Mouse (Mus musculus) retina, postnatal 1 day (tissue): ENCODE results near the gene Rab7.
"Not testable (repeated sequence)": the region's sequence is repeated elsewhere in the genome, so short reads cannot be mapped to it uniquely, and the experiment has no call there.

Experiments
- DNase-seq: peaks from one replicate; pipeline ENCODE4 v3.0.0-alpha.2; 2012

The Rab7 gene

GRCm38 (mm10) chr6:88053228-88054080 lies 8.4 kb upstream of the Rab7 start:
- no peak for DNase-seq

GRCm38 (mm10) chr6:88051206-88051605 lies 6.1 kb upstream of the Rab7 start:
- no peak for DNase-seq

GRCm38 (mm10) chr6:88049008-88049407 lies 3.9 kb upstream of the Rab7 start:
- DNase-seq: no peak

GRCm38 (mm10) chr6:88047853-88048252 lies 2.8 kb upstream of the Rab7 start:
- DNase-seq: no peak

DNA sequence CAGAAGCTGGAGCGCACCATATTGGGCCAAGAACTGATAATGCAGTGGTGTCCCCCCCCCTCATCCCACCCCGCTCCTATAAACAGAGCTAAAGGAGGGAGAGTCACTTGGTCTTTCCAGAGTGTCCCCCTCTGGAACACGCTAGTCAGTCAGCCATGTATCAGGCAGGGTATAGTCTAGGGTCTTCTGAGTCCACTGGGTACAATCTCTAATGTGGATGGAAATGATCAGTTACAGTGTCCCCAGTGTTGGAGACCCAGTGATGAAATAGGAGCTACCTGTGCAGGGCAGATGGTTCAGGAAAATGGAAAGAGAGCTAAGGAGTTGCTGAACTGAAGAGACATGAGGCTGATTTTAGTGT lies 316 bp upstream of the Rab7 start:
- no peak for DNase-seq

- DNase-seq: no peak
These were observed 865 bp downstream of the Rab7 start for GRCm38 (mm10) chr6:88044234-88044576.

GRCm38 (mm10) chr6:88042336-88042735 lies 2.7 kb downstream of the Rab7 start:
- DNase-seq: no peak

DNA sequence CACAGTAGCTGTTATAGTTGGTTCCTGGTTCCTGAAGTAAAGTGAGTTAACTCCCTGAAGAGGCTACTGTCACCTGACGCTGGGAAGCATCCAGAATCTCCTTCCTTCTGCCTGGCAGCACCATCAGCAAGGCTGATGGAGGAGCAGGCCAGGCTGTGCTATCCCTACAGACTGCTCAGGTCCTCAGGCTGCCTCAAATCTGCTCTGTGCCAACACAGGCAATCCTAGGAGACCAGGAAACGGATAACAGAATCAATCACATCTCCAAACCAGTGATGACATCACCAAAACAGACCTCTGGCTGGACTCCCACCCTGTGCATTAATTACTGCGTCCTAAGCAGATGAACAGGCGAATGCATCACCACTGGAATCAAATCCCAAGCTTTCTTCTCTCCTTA lies 3.8 kb downstream of the Rab7 start:
- no peak for DNase-seq

DNA sequence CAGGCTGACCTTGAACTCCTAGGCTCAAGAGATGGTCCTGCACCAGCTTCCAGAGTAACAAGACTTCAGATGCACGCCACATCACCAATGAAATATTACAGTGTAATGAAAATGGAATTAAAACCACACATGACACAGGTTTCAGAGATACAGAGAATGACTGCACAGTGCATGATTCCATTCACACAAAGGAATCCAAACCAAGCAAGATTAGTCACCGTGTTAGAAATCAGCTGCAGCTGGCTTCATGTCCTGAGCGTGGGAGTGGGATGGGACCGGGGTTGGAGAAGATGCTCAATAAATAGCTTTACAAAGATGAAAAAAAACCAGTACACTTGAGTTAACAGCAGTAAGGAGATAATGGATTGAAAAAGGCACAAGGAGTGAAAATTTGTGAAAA lies 5.6 kb downstream of the Rab7 start:
- no peak for DNase-seq

DNA sequence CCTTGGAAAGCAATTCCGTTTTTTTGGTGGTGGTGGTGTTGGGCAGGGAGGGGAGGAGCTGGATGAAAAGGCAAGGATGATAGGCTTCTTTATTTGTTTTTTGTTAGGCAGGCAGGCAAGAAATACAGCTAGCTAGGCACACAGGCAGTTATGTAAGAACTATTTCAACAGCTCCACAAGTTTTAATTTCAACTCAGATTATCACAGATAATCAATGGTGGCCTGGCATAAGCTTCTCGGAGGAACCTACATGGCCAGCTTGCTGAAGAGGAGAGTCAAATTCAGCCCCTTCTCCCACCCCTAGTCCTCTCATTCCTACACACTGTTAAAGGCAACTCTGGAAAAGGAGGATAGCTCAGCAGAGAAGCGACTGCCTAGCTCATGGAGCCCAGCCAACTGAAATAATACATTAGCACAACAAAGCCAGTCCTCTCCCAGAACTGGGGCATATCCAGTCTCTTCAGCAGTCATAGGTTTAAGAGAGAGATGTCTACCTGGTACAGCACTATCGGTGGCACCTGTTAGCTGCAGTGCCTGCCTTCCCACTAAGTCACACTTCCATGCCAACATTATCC lies 7.5 kb downstream of the Rab7 start:
- no peak for DNase-seq

- DNase-seq: no peak
These were observed 11.6 kb downstream of the Rab7 start for GRCm38 (mm10) chr6:88033504-88033903.

- no peak for DNase-seq
These were observed 14.6 kb downstream of the Rab7 start for GRCm38 (mm10) chr6:88030432-88030831.

- no peak for DNase-seq
These were observed 17.7 kb downstream of the Rab7 start for GRCm38 (mm10) chr6:88027390-88027789.

DNA sequence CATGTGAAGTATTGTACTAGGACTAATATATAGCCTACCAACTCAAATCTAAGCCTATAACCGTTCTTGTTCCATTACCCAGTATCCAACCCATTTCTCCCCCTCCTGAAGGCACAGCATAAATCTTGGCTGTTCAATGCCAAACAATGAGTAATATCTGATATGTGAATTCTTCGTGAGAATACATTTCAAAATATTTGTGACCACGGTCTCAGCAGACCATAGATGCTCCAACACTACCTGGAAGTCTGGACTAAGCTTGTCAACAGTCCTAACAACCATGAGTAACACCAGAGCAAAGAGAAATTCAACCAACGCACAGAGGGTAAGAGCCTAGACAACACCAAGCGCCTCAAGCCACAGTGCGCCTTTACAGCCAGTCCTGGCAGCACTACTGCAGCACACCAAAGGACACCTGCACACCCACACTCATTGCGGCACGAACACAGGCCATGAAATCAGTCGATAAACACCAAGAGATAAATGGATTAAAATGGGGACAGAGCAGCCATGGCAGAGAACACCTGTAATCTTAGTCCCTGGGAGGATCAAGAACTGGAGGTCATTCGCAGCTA lies 21.7 kb downstream of the Rab7 start:
- no peak for DNase-seq

DNA sequence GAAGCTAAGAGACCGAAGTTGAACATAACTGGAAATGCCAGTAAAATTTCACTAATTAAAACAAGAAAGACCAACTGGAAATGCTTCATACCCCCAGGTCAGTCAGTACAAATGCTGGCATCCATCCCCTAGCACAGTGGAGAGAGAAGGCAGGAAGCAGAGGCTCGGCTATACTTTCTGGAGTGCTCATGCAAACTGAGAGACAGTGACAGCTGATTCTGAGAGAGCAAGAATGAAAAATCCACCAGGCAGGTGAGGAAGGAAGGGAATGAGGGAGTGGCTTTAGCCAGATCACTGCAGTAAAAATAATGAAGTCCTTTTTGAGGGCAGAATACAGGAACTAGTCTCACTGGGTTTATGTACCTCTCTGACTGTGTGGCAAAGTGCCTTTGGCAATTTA lies 25.9 kb downstream of the Rab7 start:
- DNase-seq: no peak

GRCm38 (mm10) chr6:88017821-88018220 lies 27.2 kb downstream of the Rab7 start:
- DNase-seq: no peak

- DNase-seq: no peak
These were observed 29.3 kb downstream of the Rab7 start for GRCm38 (mm10) chr6:88015797-88016196.

DNA sequence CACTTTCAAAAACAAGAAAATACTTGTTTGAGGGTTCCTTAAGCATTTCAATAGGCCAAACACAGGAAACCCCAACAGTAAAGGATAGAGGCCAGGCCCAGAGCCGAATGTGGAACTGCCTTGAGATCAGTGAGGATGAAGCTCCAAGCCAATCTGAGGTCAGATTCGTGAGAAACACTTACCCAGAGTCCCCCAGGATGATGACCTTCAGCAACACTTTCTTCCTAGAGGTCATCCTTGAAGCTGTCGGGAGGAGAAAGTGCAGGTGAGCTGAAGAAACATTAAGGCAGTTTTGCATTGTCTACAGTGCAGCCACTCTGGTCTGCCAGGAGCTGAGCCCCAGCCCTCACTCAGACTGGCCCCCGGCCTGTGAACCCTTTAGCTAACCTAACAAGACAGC lies 31.6 kb downstream of the Rab7 start:
- DNase-seq: no peak

- no peak for DNase-seq
These were observed 32.5 kb downstream of the Rab7 start for GRCm38 (mm10) chr6:88012601-88013000.

GRCm38 (mm10) chr6:88011106-88011505 lies 34.0 kb downstream of the Rab7 start:
- not testable (repeated sequence) for DNase-seq

DNA sequence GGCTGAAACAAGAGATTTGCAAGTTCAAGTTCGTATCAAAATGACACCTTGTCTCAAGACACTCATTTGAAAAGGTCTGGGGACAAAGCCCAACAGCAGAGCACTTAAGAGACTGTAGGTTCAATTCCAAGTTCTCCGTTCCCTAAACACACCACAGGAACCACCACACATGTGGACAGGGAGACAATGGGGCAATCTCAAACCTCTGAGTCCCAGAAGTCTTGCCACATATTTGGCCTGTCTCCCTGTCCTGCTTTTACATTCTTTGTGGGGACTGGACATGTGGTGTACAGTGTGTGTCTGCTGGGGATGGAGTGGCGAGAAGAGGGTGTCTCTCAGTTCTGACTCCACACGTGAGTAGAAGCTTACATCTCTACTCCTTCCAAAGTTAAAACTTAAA lies 35.9 kb downstream of the Rab7 start:
- DNase-seq: no peak

DNA sequence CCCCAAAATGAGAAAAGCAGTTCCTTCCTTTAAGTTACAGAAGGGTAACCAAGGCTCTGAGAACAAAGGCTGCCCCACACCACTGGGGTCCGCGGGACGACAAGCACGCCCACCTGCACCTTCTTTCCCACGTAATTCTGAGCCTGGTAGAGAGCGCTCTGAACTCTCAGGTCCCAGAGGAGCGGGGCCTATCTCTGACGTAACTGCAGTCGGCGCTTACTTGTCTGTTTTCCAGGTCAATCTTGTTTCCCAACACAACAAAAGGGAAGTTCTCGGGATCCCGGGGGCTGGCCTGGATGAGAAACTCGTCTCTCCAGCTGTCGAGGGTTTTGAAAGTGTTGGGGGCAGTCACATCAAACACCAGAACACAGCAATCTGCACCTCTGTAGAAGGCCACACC lies 40.3 kb downstream of the Rab7 start:
- not testable (repeated sequence) for DNase-seq

DNA sequence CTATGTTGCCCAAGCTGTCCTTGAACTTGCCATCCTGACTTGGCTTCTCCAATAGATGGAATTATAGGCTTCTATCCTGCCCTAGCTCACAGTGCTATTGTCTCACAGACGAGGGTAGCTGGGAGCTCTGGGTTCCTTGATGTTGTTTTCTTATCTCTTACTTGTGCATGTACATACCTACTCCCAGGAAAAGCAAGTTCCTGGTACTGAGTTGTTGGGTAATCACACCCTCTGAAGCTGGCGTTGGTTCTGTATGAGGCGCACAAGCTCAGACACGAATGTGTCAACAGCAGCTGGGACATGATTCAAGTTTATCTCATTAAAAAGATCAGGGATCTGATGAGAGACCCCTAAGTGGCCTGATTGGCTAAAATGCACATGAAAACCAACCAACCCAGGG lies 41.6 kb downstream of the Rab7 start:
- DNase-seq: no peak

DNA sequence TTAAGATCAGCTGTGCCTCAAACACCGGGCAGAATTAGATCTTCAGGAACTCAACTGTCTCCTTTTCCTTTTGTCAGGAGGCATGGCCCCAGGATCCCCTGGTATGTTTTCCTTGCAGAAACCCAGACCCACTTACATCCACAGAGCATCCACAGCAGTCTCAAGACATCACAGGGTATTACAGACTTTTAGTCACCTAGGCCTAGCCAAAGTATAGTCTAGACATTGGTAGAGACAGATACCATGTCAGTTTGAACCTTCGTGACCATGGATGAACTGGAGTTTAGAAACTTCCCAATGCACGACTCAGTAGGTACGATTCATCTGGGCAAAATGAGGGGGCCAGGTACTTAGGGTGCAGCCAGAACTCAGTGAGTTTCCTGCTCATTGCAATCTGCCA lies 46.7 kb downstream of the Rab7 start:
- DNase-seq: no peak
